Mouse (Mus musculus) adrenal gland, adult 2 months (tissue): Measurements from ENCODE around the gene Rbfox1. TPM values are rescaled to one million over a fixed set of nuclear protein-coding genes. Genes with fewer than 3 reads are reported as not detected.

Source experiments
- DNase-seq: peaks from one replicate; pipeline ENCODE4 v3.0.0; 2021
- polyA plus RNA-seq: library from polyadenylated mRNA; depleted of rRNA; stranded (reverse); fragments of >200 nt; gene quantifications from 2 replicates; pipeline ENCODE4 v1.2.3, GENCODE M21; 2012
- total RNA-seq, 2 experiments: library from RNA; stranded (reverse); gene quantifications; 2 replicates each; pipeline ENCODE4 v1.2.3; 2021

Gene Rbfox1
- total and polyA plus RNA-seq, 3 experiments: 1.3 to 1.4 (median 1.4) TPM

DNA sequence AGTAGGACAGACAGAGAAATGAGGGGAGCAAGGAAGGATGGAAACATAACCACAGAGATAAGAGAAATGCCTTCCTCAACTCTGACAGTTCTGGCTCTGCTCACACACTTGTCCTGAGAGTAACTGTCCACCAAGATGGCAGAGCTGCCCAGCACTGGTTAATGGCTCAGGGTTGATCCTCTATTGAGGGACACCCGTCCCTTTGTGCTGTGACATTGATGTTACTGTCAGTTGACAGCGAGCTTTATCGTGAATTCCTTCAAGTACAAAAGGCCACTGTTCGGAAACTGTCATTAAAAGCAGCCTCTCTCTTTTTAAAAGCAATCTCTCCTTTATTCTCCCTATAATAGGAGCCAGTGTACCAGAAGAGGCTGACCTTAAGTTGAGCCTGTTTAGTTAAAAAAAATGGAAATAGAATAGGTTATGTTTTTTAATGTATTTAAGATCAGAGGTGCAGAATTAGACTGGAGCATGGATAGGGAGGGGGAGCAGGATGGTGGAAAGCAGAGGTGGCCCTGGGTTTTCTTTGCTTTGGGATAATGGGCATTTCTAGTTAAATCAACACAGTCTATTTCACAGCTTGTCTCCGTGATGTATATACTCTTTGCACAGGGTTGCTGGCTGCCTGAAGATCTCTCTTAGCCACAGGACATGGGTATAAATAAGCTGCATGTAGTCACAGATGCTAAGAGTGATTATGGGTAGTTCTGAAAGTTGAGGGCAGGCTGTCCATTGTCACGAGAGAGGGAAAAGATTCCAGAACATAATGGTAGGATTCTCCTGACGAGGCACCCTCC lies 212.3 kb downstream of the Rbfox1 start:
- DNase-seq: no peak

DNA sequence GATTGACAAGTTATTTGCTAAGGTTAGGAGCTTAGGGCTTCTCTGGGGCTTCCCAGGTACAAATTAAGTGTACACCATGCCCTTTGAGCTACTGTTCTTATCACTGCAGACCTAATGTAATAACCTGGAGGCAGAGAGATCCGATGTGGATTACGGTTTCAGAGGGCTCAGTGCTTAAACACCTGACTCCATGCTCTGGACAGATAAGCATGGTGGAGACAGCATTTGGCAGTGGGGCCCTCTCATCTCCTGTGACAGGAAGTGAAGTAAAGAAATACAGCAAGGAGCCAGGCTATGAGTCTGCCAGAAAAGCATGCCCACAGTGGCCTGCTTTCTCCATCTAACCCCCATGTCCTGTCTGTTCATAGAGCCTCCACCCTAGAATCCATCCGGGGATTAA lies 213.0 kb downstream of the Rbfox1 start:
- no peak for DNase-seq

DNA sequence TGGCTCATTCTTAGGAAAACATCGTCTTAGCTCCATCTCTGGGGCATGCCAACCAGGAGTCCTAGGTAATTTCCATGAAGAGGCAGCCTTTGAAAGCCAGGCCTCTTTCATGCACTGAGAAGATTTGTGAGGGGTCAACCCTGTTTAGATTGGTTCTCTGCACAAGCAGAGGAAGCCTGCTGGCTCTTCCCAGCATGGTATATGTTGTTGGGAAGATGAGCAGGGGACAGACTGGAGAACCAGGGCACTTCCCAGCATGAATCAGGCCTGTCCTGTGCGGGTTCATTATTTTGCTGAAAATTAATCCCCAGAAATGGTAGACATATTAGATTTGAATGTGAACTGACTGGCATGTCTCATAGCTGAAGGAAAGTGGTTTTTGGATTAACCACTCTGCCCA lies 214.4 kb downstream of the Rbfox1 start:
- no peak for DNase-seq

DNA sequence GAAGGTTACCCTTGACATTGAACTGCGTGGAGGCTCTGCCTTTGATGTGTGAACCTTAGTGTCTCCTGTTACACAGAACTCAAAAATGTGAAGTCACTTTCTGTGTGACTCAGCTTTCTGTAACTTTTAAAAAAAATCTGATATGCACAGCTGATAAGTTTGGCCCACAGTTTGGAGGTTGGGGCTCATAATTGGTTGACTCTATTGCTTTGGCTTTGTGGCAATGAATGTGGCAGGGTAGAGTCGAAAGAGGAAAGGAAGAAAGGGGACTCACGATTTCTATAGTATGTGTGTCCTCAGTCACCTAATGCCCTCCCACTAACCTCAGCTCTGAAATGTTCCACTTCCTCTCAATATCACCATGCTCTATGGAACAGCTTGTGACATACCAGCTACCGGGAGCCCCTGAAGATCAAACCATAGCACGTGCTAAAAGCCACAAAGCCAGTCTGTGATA lies 215.3 kb downstream of the Rbfox1 start:
- peak; percentile 21 for DNase-seq

DNA sequence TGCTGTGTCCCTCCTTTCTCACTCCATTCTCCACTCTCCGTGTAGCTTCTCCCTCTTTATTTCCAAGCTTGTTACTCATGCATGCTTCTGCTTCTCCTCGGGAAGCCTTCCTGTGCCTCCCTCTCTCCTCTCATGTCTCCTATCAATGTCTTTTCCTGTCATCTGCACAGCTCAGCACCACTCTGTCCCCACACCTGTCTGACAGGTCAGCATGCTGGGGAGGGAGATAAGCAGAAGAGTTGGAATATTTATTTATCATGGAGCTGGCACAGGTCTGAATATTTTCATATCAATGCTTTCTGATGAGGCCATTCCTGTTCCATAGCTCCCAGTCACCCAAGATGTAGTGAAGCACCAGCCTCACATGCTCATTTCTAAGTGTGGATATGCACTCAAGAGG lies 218.6 kb downstream of the Rbfox1 start:
- DNase-seq: no peak

DNA sequence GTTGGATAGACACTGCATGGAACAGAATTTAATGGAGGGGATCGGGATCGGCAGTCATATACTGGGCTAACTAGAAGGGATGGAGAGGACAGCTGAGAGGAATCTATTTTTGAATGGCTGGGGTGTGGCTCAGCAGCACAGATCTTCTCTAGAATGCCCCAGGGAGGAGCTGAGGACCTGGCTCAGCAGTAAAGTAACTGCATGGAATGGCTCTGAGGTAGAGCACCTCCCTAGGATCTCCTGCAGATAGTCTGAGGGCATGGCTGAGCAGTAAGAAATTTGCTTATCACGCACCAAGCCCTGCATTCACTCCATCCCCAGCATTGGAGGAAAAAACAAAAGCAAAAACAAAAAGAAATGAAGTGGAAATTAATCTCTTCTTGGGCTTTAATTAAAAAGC lies 225.0 kb downstream of the Rbfox1 start:
- no peak for DNase-seq

DNA sequence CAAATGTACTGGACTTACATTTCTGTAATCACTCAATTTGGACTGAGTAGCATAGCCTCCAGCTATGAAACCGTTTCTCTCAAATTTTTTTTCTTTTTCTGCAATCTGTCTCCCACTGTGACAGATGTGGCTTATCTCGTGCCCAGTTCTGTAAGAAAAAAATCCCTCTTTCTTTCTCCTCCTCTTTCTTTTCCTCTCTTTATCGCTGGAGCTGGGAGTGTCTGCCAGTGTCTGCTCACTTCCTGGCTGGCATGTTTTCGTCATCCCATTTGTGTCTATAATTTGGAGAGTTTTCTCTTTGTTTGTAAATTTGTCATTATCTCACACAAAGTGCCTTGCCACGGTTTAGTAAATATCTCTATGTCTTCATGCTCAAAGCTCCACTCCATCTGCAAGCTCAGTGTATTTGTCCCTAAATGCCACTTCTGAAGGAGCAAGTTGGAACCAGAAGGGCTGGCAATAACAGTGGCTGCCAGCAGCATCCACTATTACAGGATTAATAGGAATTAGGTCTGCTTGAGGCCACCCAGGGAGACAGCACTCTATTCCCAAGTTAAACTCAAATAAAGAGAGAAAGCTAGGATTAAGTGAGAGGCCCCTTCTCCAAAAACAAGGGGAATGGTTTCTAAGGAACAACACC lies 228.8 kb downstream of the Rbfox1 start:
- no peak for DNase-seq

DNA sequence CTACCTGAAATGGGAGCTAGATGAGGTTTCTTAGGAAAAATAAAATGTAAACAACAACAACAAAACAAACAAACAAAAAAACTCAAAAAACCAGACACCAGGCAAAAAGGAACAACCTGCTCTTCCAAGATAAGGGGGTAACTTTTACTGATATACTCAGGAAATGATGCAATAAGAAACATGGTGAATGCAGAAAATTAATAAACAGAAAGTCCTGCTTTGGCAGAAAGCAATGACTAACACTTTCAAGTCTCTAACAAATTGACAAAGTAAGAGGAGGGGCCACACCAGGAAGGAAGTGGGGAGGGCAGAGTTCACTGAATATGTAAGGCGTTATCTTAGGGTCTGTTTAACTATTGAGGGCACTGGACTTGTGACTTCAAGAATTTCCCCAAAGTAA lies 234.3 kb downstream of the Rbfox1 start:
- no peak for DNase-seq

DNA sequence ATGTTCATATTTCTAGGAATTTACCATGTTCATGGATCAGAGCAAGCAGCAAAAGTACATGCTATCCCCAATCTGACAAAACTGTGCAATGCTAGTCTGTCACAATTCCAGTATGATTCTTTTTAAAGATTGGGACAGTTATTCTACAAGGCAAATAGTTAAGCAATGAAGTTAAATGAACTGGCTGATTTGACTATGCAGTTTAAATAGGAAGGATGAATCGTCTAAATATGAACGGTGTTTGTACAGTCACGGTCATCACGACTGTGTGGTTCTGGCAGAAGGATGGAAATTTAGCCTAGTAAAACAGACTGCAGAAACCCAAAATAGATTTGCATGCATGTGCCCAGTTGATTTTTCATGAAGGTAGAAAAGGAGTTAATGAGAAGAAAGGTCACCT lies 236.1 kb downstream of the Rbfox1 start:
- DNase-seq: no peak

DNA sequence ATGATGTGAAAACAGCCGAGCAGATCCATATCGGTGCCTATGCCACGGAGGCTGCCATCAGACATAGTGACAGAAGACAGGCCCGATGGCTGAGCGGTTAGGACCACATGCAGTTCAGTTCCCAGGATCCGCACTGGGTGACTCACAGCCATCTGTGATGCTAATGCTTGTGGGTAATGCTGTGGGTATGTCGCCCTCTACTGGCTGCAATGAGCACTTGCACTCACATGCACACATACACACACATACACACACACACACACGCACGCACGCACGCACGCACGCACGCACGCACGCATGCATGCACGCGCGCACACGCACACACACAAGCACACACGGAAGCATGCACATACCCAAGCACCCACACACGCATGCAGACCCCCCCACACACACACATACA lies 237.7 kb downstream of the Rbfox1 start:
- DNase-seq: no peak

DNA sequence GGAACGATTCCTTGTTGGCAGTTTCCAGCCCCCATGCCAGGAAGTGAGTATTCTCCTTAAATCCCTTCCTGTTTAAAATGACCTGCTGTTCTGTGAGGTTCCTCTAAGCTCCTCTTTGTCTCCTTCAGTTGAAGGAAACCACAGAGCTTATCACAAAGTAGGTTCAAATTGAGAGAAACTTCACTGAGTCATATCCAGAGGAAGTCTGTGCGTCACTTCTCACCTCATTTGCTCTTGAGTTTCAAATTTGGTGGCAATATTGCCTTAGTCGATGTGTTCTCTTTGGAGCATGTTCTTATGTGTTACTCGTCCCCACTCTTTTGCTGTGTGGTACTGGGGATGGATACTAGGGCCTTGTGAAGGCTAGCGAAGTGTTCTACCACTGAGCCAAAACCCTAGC lies 243.2 kb downstream of the Rbfox1 start:
- no peak for DNase-seq

DNA sequence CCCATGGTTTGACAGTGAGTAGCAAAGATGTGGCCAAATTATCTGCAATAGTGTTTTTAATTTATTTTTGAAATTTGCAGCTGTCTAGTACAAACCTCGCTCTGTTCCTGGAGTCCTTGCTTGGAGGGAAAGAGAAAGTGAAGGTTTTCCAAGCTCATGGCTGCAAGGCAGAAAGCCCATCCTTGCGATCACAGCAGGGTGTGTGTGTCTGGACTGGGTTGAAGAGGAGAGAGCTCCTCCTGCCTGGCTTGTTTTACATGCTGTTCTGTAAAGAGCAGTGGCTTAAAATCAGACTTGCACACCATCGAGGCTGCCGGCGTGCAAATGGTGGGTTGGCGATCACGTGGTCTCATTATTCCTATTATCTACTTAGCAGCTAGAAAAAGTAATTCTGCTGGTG lies 249.9 kb downstream of the Rbfox1 start:
- DNase-seq: no peak

DNA sequence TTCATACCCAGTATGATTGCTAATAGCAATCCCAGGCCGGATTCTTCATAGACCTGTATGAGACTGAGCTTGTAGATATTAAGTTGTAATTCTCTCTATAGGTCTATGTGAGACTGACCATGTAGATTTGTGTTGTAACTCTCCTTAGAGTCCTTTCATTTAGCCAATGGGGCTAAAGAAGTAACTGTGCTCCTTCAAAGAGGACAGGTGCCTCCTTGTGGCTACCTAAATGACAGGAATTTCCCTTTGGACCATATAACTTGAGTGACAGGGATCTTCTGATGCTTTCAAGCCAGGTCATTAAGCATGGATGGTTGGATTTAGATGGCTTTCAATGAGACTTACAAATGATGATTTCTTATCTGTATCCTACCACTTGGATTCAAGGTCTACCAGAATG lies 254.3 kb downstream of the Rbfox1 start:
- DNase-seq: no peak

DNA sequence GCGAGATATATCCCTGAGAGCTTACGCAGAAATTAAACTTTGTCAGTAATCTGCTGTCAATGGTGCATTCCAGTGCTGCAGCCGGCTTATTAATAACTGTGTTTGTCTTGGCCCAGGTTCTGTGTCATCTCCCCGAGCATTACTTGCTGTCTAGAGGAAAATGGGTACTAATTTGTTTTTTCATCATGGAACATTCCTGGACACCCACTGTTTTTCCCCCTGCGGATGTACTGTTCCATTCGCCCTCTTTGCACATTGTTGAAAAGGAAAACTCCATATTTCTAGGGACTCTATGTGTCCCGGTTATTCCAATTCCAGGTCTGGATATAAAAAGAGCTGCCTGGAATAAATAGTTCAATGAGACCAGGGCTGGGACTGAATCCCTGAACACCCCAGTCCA lies 262.8 kb downstream of the Rbfox1 start:
- DNase-seq: no peak

DNA sequence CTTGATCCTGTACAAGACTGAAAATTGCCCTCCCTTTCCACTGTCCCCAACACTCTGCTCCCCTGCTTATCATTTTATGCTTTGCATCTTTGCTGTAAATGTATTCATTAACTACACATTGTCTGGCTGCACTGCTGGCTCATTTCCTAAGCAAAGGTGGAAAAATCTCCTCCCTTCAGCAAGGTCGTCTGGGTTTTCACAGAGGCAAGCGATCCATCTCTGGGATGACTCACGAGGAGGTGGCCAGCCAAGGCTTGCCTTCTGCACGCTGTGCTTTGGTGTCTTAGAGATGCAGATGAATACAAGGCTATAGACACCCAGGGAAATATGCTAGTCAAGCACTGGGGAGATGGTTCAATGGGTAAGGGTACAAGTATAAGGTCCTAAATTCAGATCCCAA lies 264.2 kb downstream of the Rbfox1 start:
- peak; percentile 55 for DNase-seq

DNA sequence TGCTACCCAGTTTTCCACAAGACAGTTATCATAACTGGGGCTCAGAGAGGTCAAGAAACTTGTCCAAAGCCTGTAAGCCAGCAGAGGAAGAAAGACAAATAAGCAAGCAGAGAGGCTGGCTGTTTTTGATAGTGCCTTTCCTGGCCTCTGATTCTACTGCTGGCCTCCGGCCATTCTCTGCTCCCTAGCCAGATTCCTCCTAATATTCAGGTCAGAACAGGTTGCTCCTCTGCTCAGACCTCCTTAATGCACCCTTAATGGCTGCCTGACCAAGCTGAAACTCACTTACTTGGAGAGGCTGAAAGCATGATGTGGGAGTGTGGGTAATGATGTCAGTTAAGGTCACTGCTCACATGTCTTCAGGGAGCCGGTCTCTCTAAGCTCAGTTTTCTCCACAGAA lies 270.4 kb downstream of the Rbfox1 start:
- no peak for DNase-seq

DNA sequence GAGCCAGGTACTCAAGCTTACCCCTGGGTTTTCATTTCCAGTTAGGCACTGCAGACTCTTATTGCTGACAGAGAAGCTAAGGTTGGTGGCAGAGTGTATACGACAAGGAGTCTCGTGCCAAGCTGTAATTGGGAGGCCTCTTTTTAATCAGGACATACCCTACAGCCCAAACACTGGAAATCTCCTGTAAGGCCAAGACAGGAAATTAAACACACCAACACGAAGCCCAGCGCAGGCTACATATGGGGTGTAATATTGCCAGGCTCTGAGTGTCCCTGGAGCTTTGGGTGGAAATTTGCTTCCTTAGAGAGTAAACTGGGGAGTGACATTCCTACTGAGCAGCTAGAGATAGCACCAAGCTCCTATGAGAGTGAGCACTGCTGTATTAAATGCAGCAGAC lies 279.3 kb downstream of the Rbfox1 start:
- no peak for DNase-seq

DNA sequence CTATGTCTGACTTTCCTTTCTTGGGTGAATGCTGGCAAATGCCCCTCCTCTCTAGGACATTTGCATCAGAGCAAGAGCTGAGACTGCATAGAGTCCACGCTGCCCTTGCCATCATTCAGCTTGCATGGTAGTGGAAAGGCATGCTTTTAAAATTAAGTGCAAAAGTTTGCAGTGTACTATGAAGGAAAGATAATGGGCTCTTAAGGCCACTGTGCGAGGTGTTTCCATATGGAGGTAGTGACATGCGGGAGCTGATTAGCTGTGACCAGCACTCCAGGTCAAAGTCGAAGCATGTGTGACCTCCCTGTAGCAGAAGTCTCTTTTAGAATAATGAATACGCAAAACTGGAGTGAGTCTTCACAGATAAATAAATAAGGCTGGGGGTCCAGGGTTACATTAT lies 284.2 kb downstream of the Rbfox1 start:
- DNase-seq: no peak

DNA sequence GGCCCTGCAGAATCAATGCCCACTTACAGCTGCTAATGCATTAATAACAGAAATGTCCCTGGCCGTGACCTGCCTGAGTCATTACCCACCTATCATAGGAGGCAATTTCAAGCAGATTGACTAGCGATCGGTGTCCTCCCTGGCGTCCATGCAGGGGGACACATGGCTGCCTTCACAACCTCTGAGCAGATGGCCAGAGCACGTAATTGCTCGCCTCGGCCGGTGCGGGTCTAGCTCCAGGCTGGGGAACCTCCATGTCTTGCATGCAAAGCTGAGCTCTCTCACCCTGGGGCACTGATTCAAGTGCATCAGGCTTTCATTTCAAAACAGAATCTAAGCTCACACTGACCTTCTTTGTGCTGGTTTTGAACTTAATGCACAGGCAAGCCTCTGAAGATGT lies 295.7 kb downstream of the Rbfox1 start:
- no peak for DNase-seq

DNA sequence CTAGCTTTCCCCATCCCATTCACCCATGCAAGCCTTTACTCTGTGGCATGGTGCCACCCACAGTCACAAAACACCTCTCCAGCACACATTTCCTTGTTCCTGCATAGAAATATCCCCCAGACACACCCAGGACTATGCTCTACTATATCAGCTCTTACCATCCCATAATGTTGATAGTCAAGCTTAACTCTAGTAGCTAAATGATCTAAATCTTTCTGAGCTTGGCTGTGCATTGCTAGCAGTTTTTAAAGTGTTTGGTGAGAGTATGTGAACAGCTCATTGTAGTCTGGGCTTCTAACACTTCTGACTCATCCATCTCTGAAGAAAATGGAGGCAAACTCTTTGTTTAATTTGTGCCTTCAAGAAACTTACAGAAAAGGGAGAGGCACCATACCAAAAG lies 297.2 kb downstream of the Rbfox1 start:
- no peak for DNase-seq

DNA sequence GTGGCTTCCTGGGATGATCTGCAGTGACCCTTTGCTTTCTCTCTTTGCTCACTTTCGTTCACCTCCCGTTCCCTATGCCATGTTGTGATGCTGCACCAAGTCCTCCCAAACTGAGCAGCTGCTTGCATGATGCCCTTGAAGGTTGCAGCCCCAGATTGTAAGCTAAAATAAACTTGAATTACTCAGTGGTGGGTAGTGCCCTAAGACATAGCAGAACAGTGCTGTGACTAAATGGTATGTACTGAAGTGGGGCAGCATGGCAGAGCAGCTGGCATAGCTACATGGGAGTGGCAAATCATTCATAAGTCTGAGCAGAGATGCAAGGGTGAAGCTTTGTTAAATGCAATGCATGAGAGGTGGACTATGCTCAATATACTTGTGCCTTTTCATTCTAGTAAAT lies 307.2 kb downstream of the Rbfox1 start:
- no peak for DNase-seq

DNA sequence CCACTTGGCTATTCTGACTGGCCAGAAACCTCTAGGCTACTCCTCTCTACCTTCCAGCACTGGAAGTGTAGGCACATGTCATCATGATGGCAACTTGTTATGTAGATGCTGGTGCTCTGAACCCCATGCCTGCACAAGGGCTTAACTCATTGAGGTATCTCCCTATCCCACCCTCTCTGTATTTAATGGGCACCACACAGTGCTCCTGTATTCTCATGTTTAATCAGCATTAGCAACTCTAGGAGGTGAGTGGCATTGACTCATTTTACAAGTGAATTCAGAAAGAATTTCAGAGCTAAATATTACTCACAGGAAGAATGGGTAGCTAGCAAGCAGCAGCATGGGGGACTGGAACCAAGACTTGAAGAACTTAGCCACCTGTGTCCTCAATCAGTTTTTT lies 321.3 kb downstream of the Rbfox1 start:
- no peak for DNase-seq

DNA sequence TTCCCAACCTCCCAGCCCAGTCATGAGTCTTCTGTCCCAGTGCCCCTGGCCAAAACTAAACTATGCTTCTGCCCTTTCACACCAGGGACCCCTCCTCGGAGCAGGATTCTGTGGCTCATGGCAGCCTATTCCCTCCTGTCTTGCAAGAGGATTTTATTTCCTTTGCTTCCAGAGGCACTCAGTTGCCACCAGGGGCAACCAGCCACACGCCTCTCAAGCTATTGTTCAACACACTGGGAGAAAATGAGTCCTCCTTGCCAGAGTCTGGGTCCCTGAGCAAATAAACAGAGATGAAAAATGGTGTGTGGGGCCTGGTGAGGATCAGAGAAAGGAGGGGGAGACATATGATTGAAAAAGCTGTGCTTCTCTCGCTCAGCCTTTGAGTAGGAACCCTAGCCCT lies 327.8 kb downstream of the Rbfox1 start:
- no peak for DNase-seq

DNA sequence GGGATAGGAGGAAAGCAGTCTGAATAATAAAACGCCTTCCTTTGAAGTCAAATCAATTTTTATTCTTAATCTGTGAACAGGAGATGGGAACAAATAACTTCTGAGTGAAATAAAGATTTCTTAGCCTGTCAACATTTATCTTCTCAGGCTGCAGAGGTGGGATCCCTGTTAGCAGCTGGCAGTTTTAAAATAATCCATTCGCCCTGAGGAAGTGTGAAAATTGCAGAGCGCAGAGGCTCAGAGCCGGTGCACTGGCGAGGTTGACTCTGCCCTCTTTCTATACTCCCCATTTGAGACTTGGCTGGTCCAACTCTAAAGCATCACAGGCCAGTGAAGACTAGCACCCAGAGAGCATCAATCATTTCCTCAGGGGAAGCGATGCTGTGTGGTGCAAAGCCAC lies 342.3 kb downstream of the Rbfox1 start:
- DNase-seq: no peak
